Mouse (Mus musculus): ENCODE measurements around the gene Gm3298.
"Not testable (repeated sequence)": the region's sequence is repeated elsewhere in the genome, so short reads cannot be mapped to it uniquely, and the experiment has no call there.

Gene Gm3298

GRCm38 (mm10) chr14:5015591-5015990 is at the start of gene Gm3298:
Gm3298 (plus strand) TSS chr14:5015891.
- DNase-seq (ENCODE audit: low read depth, low spot score): not testable (repeated sequence)

- not testable (repeated sequence) for DNase-seq (ENCODE audit: low read depth, low spot score)
Measured at GRCm38 (mm10) chr14:4983635-4984034, 32.1 kb upstream of the Gm3298 start, which contains the start of gene Gm8297. Gm8297 (plus strand) TSS chr14:4983935.

- DNase-seq (ENCODE audit: low read depth, low spot score): not testable (repeated sequence)
Measured at GRCm38 (mm10) chr14:5050329-5050728, 34.6 kb downstream of the Gm3298 start, which contains the start of gene 4930555G01Rik. 4930555G01Rik (plus strand) TSS chr14:5050629.

All from c-Kit-negative CD71-positive TER-119-positive erythroid progenitor cells, embryonic 14.5 days (primary cell).